11 mouse cellular contexts compared by ENCODE assay signal in genomic region chr4:76259636-76260035, GRCm38 (mm10).
DNase-seq lines count a peak whose midpoint lies in the region; ATAC-seq lines count a peak whose summit lies in the region.
"Had no signal": no experiment of that assay in that cellular context is flagged by ENCODE, and none has a peak within 500 bp of the region (broad histone marks: within the 10 kb centered on the region; RNA-seq: fewer than 3 reads in every experiment).

No protein-coding gene starts in this region.

- no peaks in the 10 kb centered on the region for H3K36me3 ChIP-seq in heart, embryonic 12.5 days
- H3K36me3 ChIP-seq: liver, embryonic 13.5 days had no signal

- peak; percentile 13 for DNase-seq in embryo, embryonic 10 days (ENCODE audit: low spot score)
- no peak for DNase-seq in embryo, embryonic 10.5 days (ENCODE audit: low spot score)
- DNase-seq in adrenal gland, adult 8-10 months: peak; percentile 13
- DNase-seq in cerebellum, postnatal 36 days: peak; percentile 15 to 41
- peak; percentile 31 for DNase-seq in kidney, adult 9 months
- no peak for DNase-seq in heart, postnatal 4 days
- no peak for DNase-seq in left cerebral cortex, postnatal 14 days (ENCODE audit: low spot score in 2 of 2)
- DNase-seq: liver, embryonic 13.5 days; thymus, postnatal 36 days had no signal

- 53% methylated on average over 2 of the region's 2 CpGs for WGBS in heart, embryonic 12.5 days

- H3K4me1 ChIP-seq in heart, embryonic 12.5 days (replicated peaks): peaks cover 14% of the 10 kb centered on the region; the same call in 1 of the 2 replicates
- H3K4me1 ChIP-seq: liver, embryonic 13.5 days had no signal

- no peak for ATAC-seq in heart, embryonic 12.5 days (ENCODE audit: insufficient number of reproducible peaks, low FRiP score)
- ATAC-seq: intestine, embryonic 16.5 days had no signal

- H3K9me3 ChIP-seq in heart, embryonic 12.5 days (replicated peaks): no peaks in the 10 kb centered on the region
- H3K9me3 ChIP-seq: liver, embryonic 13.5 days had no signal

- no peaks in the 10 kb centered on the region for H3K27me3 ChIP-seq in heart, embryonic 12.5 days (replicated peaks)
- H3K27me3 ChIP-seq: liver, embryonic 13.5 days had no signal

- intact Hi-C loops in left cerebral cortex, postnatal 14 days (cut with DNase I): no loop called here

- no peak overlapping the region for H3K9ac ChIP-seq in heart, embryonic 12.5 days
- H3K9ac ChIP-seq: liver, embryonic 13.5 days had no signal

- H3K4me2 ChIP-seq in heart, embryonic 12.5 days: no peak overlapping the region
- H3K4me2 ChIP-seq: liver, embryonic 13.5 days had no signal

- no peak overlapping the region for H3K4me3 ChIP-seq in heart, embryonic 12.5 days
- H3K4me3 ChIP-seq: liver, embryonic 13.5 days had no signal

- no peak overlapping the region for H3K27ac ChIP-seq in heart, embryonic 12.5 days (ENCODE audit: poor library complexity, severe bottlenecking)
- H3K27ac ChIP-seq: liver, embryonic 13.5 days had no signal

Comparison
In these comparisons a context has a peak if more than half of its experiments do, and no peak if none do; other contexts are left out.
1. DNase-seq: peak in embryo, embryonic 10 days (single experiment), adrenal gland, adult 8-10 months (single experiment), cerebellum, postnatal 36 days (2 of 2) and kidney, adult 9 months (single experiment); none in embryo, embryonic 10.5 days (single experiment), heart, postnatal 4 days (single experiment) and left cerebral cortex, postnatal 14 days (0 of 2).